Mouse (Mus musculus): ENCODE data around the gene Gm47841.

Gm47841 gene

GRCm38 (mm10) chr15:101042613-101043012, 4.6 kb downstream of the Gm47841 start:
- peak; percentile 32 for DNase-seq (ENCODE audit: low read depth, low spot score)

- no peak for DNase-seq (ENCODE audit: low read depth, low spot score)
These were observed 5.2 kb downstream of the Gm47841 start for GRCm38 (mm10) chr15:101041966-101042365.

GRCm38 (mm10) chr15:101039651-101040050, 7.5 kb downstream of the Gm47841 start:
- no peak for DNase-seq (ENCODE audit: low read depth, low spot score)

- no peak for DNase-seq (ENCODE audit: low read depth, low spot score)
These were observed 18.2 kb downstream of the Gm47841 start for GRCm38 (mm10) chr15:101028960-101029359.

- DNase-seq (ENCODE audit: low read depth, low spot score): no peak
These were observed 35.8 kb downstream of the Gm47841 start for GRCm38 (mm10) chr15:101011352-101011751.

- no peak for DNase-seq (ENCODE audit: low read depth, low spot score)
These were observed 38.7 kb downstream of the Gm47841 start for GRCm38 (mm10) chr15:101008386-101009010.

- DNase-seq (ENCODE audit: low read depth, low spot score): no peak
These were observed 40.0 kb downstream of the Gm47841 start for GRCm38 (mm10) chr15:101007236-101007635.

- no peak for DNase-seq (ENCODE audit: low read depth, low spot score)
These were observed 40.8 kb downstream of the Gm47841 start for GRCm38 (mm10) chr15:101006251-101007040.

- DNase-seq (ENCODE audit: low read depth, low spot score): no peak
These were observed 41.5 kb downstream of the Gm47841 start for GRCm38 (mm10) chr15:101005717-101006116.

GRCm38 (mm10) chr15:101004538-101004937, 42.7 kb downstream of the Gm47841 start:
- no peak for DNase-seq (ENCODE audit: low read depth, low spot score)

- no peak for DNase-seq (ENCODE audit: low read depth, low spot score)
These were observed 44.7 kb downstream of the Gm47841 start for GRCm38 (mm10) chr15:101002466-101002865.

GRCm38 (mm10) chr15:101001685-101002084, 45.5 kb downstream of the Gm47841 start:
- no peak for DNase-seq (ENCODE audit: low read depth, low spot score)

GRCm38 (mm10) chr15:100997090-100997489, 50.1 kb downstream of the Gm47841 start:
- DNase-seq (ENCODE audit: low read depth, low spot score): no peak
